Mouse (Mus musculus) B cell, adult 2 months (primary cell): ENCODE results near the gene Tmem170b.

Source experiments
- DNase-seq, 2 experiments: peaks; one replicate each; pipeline ENCODE4 v3.0.0; 2022

Gene Tmem170b

GRCm38 (mm10) chr13:41605099-41606010, at the start of gene Tmem170b:
Gene Tmem170b, plus strand, starts transcription at chr13:41605907.
- peak; percentile 94 to 98 for DNase-seq

GRCm38 (mm10) chr13:41561024-41561423, 44.7 kb upstream of the Tmem170b start:
- no peak for DNase-seq

- no peak for DNase-seq
Measured at GRCm38 (mm10) chr13:41568421-41568820, 37.3 kb upstream of the Tmem170b start.

- DNase-seq: no peak
Measured at GRCm38 (mm10) chr13:41568926-41569325, 36.8 kb upstream of the Tmem170b start.

- DNase-seq: no peak
Measured at GRCm38 (mm10) chr13:41569776-41570175, 35.9 kb upstream of the Tmem170b start.

GRCm38 (mm10) chr13:41571368-41572350, 34.0 kb upstream of the Tmem170b start:
- peak; percentile 90 to 94 for DNase-seq

GRCm38 (mm10) chr13:41572351-41572735, 33.4 kb upstream of the Tmem170b start:
- DNase-seq: no peak

GRCm38 (mm10) chr13:41573126-41573846, 32.4 kb upstream of the Tmem170b start:
- DNase-seq: no peak

- DNase-seq: no peak
Measured at GRCm38 (mm10) chr13:41581058-41581457, 24.6 kb upstream of the Tmem170b start.

GRCm38 (mm10) chr13:41583666-41584357, 21.9 kb upstream of the Tmem170b start:
- peak; percentile 37 to 40 for DNase-seq

- DNase-seq: no peak
Measured at GRCm38 (mm10) chr13:41584358-41584680, 21.4 kb upstream of the Tmem170b start.

- no peak for DNase-seq
Measured at GRCm38 (mm10) chr13:41584896-41585295, 20.8 kb upstream of the Tmem170b start.

GRCm38 (mm10) chr13:41596678-41597077, 9.0 kb upstream of the Tmem170b start:
- DNase-seq: peak; percentile 43 to 55

- DNase-seq: peak; percentile 39 to 46
Measured at GRCm38 (mm10) chr13:41599977-41600376, 5.7 kb upstream of the Tmem170b start.

- peak; percentile 48 to 53 for DNase-seq
Measured at GRCm38 (mm10) chr13:41601056-41601455, 4.7 kb upstream of the Tmem170b start.

GRCm38 (mm10) chr13:41603921-41604466, 1.7 kb upstream of the Tmem170b start:
- DNase-seq: no peak

GRCm38 (mm10) chr13:41606081-41607000, 634 bp downstream of the Tmem170b start:
- peak; percentile 67 to 74 for DNase-seq

- no peak for DNase-seq
Measured at GRCm38 (mm10) chr13:41607589-41607988, 1.9 kb downstream of the Tmem170b start.

GRCm38 (mm10) chr13:41608559-41608958, 2.9 kb downstream of the Tmem170b start:
- no peak for DNase-seq

- no peak for DNase-seq
Measured at GRCm38 (mm10) chr13:41611046-41611445, 5.3 kb downstream of the Tmem170b start.

GRCm38 (mm10) chr13:41614539-41614938, 8.8 kb downstream of the Tmem170b start:
- no peak for DNase-seq
